16 mouse cellular contexts compared by ENCODE assay signal in the genomic region with DNA sequence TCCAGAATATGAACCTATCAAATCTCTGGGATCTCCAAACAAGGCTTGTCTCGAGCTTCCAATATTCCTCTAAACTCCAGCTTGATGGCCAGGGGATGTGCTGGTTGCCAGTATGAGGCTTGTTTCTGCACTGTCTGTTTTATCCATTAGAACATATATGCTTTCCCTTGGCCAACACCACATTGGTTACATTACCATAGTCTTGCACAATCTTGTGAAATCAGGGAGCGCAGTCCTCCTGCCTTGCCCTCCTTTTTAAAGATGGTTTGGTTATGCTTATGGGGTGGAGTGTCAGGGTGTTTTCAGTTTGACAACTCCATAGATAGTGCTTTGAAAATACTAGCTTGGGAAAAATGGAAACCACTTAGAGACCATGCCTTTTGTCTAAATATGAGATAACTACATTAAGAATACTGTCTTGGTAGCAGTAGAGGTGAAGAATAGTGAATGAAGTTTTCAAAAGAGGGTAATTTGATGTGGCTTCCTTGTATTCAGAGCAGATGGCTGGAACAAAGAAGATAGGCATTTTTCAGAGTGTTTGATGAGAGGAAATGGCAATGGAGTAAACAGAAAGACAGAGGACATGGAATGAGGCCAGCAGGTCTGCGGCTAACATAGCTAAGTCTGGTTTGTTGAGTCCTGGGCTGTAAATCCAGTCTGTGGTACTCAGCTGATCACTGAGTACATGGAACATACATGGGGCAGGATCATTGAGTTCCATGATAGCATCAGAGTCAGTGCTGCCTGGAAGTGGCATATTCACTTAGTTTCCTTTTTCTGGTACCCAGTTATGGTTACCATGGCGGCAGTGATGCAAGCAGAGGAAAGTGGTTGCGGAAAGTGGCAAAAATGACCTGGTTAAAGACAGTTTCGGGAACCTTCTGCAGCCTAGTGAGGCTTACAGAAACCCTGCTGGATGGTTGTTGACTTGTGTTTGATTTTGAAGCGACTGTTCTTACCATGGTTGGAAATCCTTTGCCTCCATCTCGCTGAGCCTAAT.
DNase-seq lines count a peak whose midpoint lies in the region; ATAC-seq lines count a peak whose summit lies in the region.
"Had no signal": no experiment of that assay in that cellular context is flagged by ENCODE, and none has a peak within 500 bp of the region (broad histone marks: within the 10 kb centered on the region; RNA-seq: fewer than 3 reads in every experiment).

No protein-coding gene starts in this region.

- no peak overlapping the region for H3K4me3 ChIP-seq in embryonic facial prominence, embryonic 14.5 days (ENCODE audit: low read depth, low read length)
- no peak overlapping the region for H3K4me3 ChIP-seq in embryonic facial prominence, embryonic 10.5 days
- H3K4me3 ChIP-seq in lung, embryonic 16.5 days (ENCODE audit: low read length): no peak overlapping the region
- H3K4me3 ChIP-seq: embryonic facial prominence, embryonic 12.5 days; midbrain, embryonic 10.5 days had no signal

- WGBS in embryonic facial prominence, embryonic 14.5 days: 85% methylated on average over 8 of the region's 8 CpGs
- WGBS in embryonic facial prominence, embryonic 10.5 days: 86% methylated on average over 8 of the region's 8 CpGs
- WGBS in lung, embryonic 16.5 days: 78% methylated on average over 8 of the region's 8 CpGs

- H3K9me3 ChIP-seq in embryonic facial prominence, embryonic 14.5 days (ENCODE audit: control insufficient read depth, low read length): no peaks in the 10 kb centered on the region
- H3K9me3 ChIP-seq in embryonic facial prominence, embryonic 10.5 days: no peaks in the 10 kb centered on the region
- no peaks in the 10 kb centered on the region for H3K9me3 ChIP-seq in lung, embryonic 16.5 days (ENCODE audit: control insufficient read depth, low read length)
- H3K9me3 ChIP-seq: embryonic facial prominence, embryonic 12.5 days; midbrain, embryonic 10.5 days had no signal

- H3K4me2 ChIP-seq in embryonic facial prominence, embryonic 14.5 days (ENCODE audit: low read depth, low read length): no peak overlapping the region
- no peak overlapping the region for H3K4me2 ChIP-seq in lung, embryonic 16.5 days (ENCODE audit: low read depth, low read length)
- H3K4me2 ChIP-seq: embryonic facial prominence, embryonic 12.5 days; heart, embryonic 11.5 days; liver, embryonic 11.5 days had no signal

- H3K9ac ChIP-seq in embryonic facial prominence, embryonic 14.5 days (ENCODE audit: low read depth, low read length): no peak overlapping the region
- H3K9ac ChIP-seq in lung, embryonic 16.5 days (ENCODE audit: low read length): no peak overlapping the region
- H3K9ac ChIP-seq: embryonic facial prominence, embryonic 12.5 days had no signal

- DNase-seq in embryonic facial prominence, embryonic 14.5 days (ENCODE audit: low spot score): peak; percentile 16
- DNase-seq in embryonic facial prominence, embryonic 10.5 days (ENCODE audit: low spot score): no peak
- DNase-seq in CD4-positive helper T cell, adult 2 months (ENCODE audit: low read depth, low spot score): peak; percentile 41
- DNase-seq in naive thymus-derived CD4-positive, alpha-beta T cell, adult 2 months (ENCODE audit: low read depth): peak; percentile 58
- DNase-seq in right cerebral cortex, postnatal 25 days: no peak
- no peak for DNase-seq in gastrocnemius, adult 8-10 months (ENCODE audit: low spot score in 2 of 2)
- no peak for DNase-seq in retina, embryonic 14.5 days (ENCODE audit: low spot score)
- DNase-seq: B cell, adult 2 months; cerebellum, adult 9-11 months; kidney, postnatal 14 days had no signal

- no peak overlapping the region for H3K27ac ChIP-seq in embryonic facial prominence, embryonic 14.5 days (replicated peaks; ENCODE audit: low read depth, low read length)
- H3K27ac ChIP-seq in embryonic facial prominence, embryonic 10.5 days (replicated peaks): no peak overlapping the region
- no peak overlapping the region for H3K27ac ChIP-seq in lung, embryonic 16.5 days (ENCODE audit: low read length)
- H3K27ac ChIP-seq: embryonic facial prominence, embryonic 12.5 days; midbrain, embryonic 10.5 days had no signal

- no peak for ATAC-seq in embryonic facial prominence, embryonic 14.5 days (ENCODE audit: low read depth)
- peak; percentile 38; the same call in 1 of the 2 replicates for ATAC-seq in lung, embryonic 16.5 days (ENCODE audit: low read depth)
- ATAC-seq: inflammation-experienced regulatory T-cells, adult 6 months had no signal

- H3K4me1 ChIP-seq in embryonic facial prominence, embryonic 14.5 days (ENCODE audit: control insufficient read depth, insufficient read depth, low read length): no peaks in the 10 kb centered on the region
- no peaks in the 10 kb centered on the region for H3K4me1 ChIP-seq in embryonic facial prominence, embryonic 10.5 days
- H3K4me1 ChIP-seq in lung, embryonic 16.5 days (replicated peaks; ENCODE audit: control insufficient read depth, insufficient read depth, low read length): peaks cover 15% of the 10 kb centered on the region
- H3K4me1 ChIP-seq: embryonic facial prominence, embryonic 12.5 days; midbrain, embryonic 10.5 days had no signal

- no peaks in the 10 kb centered on the region for H3K27me3 ChIP-seq in embryonic facial prominence, embryonic 14.5 days (replicated peaks; ENCODE audit: control insufficient read depth, insufficient read depth, low read length)
- H3K27me3 ChIP-seq in embryonic facial prominence, embryonic 10.5 days (replicated peaks; ENCODE audit: low read depth, poor library complexity, severe bottlenecking): no peaks in the 10 kb centered on the region
- no peaks in the 10 kb centered on the region for H3K27me3 ChIP-seq in lung, embryonic 16.5 days (ENCODE audit: control insufficient read depth, insufficient read depth, low read depth, low read length)
- H3K27me3 ChIP-seq: embryonic facial prominence, embryonic 12.5 days had no signal

- no peaks in the 10 kb centered on the region for H3K36me3 ChIP-seq in embryonic facial prominence, embryonic 14.5 days (ENCODE audit: control insufficient read depth, insufficient read depth, low read length)
- H3K36me3 ChIP-seq in embryonic facial prominence, embryonic 10.5 days (replicated peaks): no peaks in the 10 kb centered on the region
- H3K36me3 ChIP-seq in lung, embryonic 16.5 days (ENCODE audit: control insufficient read depth, insufficient read depth, low read length): no peaks in the 10 kb centered on the region
- H3K36me3 ChIP-seq: embryonic facial prominence, embryonic 12.5 days; midbrain, embryonic 10.5 days had no signal

Comparison
In these comparisons a context has a peak if more than half of its experiments do, and no peak if none do; other contexts are left out.
1. DNase-seq: peak in embryonic facial prominence, embryonic 14.5 days (single experiment), CD4-positive helper T cell, adult 2 months (single experiment) and naive thymus-derived CD4-positive, alpha-beta T cell, adult 2 months (single experiment); none in embryonic facial prominence, embryonic 10.5 days (single experiment), right cerebral cortex, postnatal 25 days (single experiment), gastrocnemius, adult 8-10 months (0 of 2) and retina, embryonic 14.5 days (single experiment).